Mouse (Mus musculus): ENCODE data around the gene Vps45. TPM values are rescaled to one million over a fixed set of nuclear protein-coding genes. Genes with fewer than 3 reads are reported as not detected.

Vps45 gene
- 39.4 and 39.5 TPM in 2 replicates for polyA plus RNA-seq (2015; fragmentation: Nextera tagmentation; extraction: Ambion mirVana)

DNA sequence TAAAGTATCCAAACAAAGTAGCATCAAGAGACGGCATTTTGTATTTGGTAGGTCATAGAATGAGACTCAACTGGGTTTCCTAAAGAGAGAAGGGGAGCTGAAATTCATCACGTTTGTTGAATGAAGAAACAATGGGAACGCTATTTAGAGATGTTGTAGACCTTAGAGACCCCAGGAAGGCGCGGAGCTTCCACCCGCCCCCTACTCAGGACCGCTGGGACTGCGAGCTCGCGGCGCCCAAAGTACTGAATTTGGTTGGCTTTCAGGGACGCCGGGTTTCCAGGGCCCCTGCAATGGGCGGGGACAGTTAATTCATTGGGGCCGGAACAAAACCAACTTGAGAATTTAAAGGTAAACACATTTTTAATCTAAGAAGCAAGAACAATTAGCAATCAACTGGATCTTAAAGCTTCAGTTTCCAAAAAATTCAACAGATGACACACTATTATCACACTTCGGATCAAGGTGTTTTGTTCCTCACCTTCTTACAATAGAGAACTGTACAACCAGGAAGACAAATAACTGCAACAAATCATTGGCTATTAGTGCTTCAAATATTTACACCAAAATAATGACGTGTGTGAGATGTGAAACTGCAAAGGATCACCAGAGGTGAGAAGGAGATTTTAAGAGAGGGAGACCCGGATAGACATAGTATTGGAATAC, at the start of gene Vps45:
Gene Vps45, minus strand, starts transcription at position 236 of the 666 bp plus-strand sequence.
- Histone ChIP-seq H3K27me3 (no peaks in the 10 kb centered on the region), H3K9me3 (no peaks in the 10 kb centered on the region), H3K4me2 (replicated peaks) (peak within 1 kb of the TSS; percentile 82), H3K9ac (peak within 1 kb of the TSS; percentile 80), H3K27ac (peak within 1 kb of the TSS; percentile 92), H3K4me3 (peak within 1 kb of the TSS; percentile 73), H3K36me3 (peaks cover 8% of the 10 kb centered on the region; the same call in 1 of the 2 replicates), H3K4me1 (peaks cover 15% of the 10 kb centered on the region)
- 1% methylated on average over 18 of the region's 18 CpGs for WGBS
- ATAC-seq (ENCODE audit: low FRiP score, low read depth): peak; percentile 82

DNA sequence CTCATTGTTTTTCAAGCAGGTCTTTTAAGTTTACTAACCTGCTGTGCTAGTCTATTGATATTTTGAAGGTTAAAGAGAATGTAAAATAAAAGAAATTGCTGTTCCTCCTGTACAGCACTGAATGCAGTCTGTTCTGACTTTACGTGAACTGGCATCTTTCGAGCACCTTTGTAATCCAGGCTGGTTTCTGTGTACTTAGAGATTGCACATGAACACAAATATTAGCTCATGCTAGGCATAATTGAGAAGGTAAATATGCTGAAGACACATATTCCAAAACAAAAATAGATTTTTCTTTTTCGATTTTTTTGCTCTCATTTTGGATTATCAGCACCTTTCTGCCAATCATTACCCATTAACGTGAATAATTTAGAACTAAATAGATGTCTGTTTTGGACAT, 47.9 kb upstream of the Vps45 start:
- Histone ChIP-seq H3K27me3 (no peaks in the 10 kb centered on the region), H3K36me3 (0 out of 2 replicates have a peak, but pooled peaks cover 5% of the 10 kb centered on the region), H3K4me3 (no peak overlapping the region), H3K9ac (no peak overlapping the region), H3K4me1 (peaks cover 35% of the 10 kb centered on the region), H3K4me2 (replicated peaks) (peak overlapping the region; percentile 79), H3K27ac (no peak overlapping the region), H3K9me3 (no peaks in the 10 kb centered on the region)
- WGBS: 85% methylated on average over 4 of the region's 4 CpGs
- ATAC-seq (ENCODE audit: low FRiP score, low read depth): no peak

GRCm38 (mm10) chr3:96105232-96105747, 47.0 kb upstream of the Vps45 start:
- no peaks in the 10 kb centered on the region for H3K27me3 ChIP-seq
- peak overlapping the region; percentile 79 for H3K4me2 ChIP-seq (replicated peaks)
- H3K4me1 ChIP-seq: peaks cover 35% of the 10 kb centered on the region
- peak overlapping the region; percentile 89 for H3K9ac ChIP-seq
- H3K27ac ChIP-seq: peak overlapping the region; percentile 90; the same call in 1 of the 2 replicates
- H3K4me3 ChIP-seq: peak overlapping the region; percentile 85
- H3K36me3 ChIP-seq: 0 out of 2 replicates have a peak, but pooled peaks cover 5% of the 10 kb centered on the region
- whole genome bisulfite sequencing: 7% methylated on average over 10 of the region's 10 CpGs
- 0 out of 2 replicates have a peak, but pooled peaks have one; percentile 33 for ATAC-seq (ENCODE audit: low FRiP score, low read depth)
- H3K9me3 ChIP-seq: no peaks in the 10 kb centered on the region

DNA sequence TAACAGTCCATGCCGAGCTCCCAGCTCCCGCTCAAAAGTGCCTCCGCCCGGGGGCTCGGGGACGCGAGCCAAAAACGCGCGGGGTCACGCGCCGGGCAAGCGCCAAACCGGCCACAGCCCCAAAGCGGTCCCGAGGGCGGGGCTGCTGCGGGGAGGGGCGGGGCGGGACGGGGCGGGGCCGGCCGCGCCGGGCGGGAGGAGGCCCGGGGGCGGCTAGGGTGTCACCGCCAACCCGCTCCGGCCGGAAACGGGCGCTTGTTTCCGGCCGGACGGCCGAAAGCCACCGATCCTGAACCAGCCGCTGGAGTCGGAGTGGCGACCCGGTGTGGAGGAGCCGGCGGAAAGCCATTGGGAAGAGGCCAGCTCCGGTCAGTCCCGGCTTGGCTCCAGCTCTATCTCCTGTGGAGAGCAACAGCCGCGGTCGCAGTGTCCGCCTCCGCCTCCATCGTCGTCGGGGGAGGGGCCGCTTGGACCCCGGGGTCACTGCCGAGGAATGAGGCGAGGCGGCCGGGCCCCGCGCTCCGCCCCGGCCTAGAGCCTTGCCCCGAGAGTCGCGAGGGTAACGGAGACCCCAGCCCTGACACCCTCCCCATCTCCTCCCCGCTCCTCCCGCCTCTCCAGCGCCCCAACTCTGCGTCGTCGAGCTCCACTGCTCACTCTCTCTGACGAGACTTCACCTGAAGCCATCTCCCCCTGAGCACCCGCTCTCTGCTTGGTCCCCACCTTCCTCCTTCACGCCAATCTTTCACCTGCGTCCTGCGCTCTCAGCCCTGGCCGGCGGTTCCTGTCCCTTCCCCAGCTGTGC, 46.2 kb upstream of the Vps45 start, which contains the start of gene Otud7b:
Gene Otud7b, plus strand, starts transcription at position 267 of the 805 bp plus-strand sequence.
- WGBS: under 1% methylated on average over 66 of the region's 84 CpGs
- H3K4me2 ChIP-seq (replicated peaks): peak within 1 kb of the TSS; percentile 79
- H3K9ac ChIP-seq: peak within 1 kb of the TSS; percentile 89
- H3K9me3 ChIP-seq: no peaks in the 10 kb centered on the region
- 0 out of 2 replicates have a peak, but pooled peaks cover 5% of the 10 kb centered on the region for H3K36me3 ChIP-seq
- H3K27ac ChIP-seq: peak within 1 kb of the TSS; percentile 90
- H3K4me1 ChIP-seq: peaks cover 35% of the 10 kb centered on the region
- H3K27me3 ChIP-seq: no peaks in the 10 kb centered on the region
- peak; percentile 88 for ATAC-seq (ENCODE audit: low FRiP score, low read depth)
- H3K4me3 ChIP-seq: peak within 1 kb of the TSS; percentile 85

DNA sequence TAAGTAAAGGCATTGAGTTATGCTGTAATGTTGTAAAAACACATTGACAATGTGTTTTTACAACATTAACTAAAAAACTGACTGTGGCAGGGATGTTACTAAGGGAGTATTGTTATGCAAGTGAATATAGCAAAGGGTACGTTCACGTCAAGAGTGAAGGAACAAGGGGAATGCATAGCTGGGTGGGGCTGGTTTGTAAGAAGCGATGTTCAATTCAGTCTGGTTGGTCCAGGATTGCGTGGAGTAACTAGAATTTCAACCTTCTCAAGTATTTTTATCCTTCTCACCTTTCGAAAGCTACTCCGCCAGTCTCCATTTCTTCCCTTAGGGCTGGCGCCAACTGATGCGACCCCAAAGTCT, 45.6 kb upstream of the Vps45 start:
- Histone ChIP-seq H3K9ac (peak overlapping the region; percentile 89), H3K27me3 (no peaks in the 10 kb centered on the region), H3K36me3 (0 out of 2 replicates have a peak, but pooled peaks cover 5% of the 10 kb centered on the region), H3K4me3 (peak overlapping the region; percentile 85), H3K4me1 (peaks cover 35% of the 10 kb centered on the region), H3K4me2 (replicated peaks) (peak overlapping the region; percentile 79), H3K9me3 (no peaks in the 10 kb centered on the region), H3K27ac (peak overlapping the region; percentile 90)
- peak; percentile 57 for ATAC-seq (ENCODE audit: low FRiP score, low read depth)
- WGBS: 3% methylated on average over 8 of the region's 8 CpGs

- H3K4me2 ChIP-seq (replicated peaks): peak overlapping the region; percentile 49
- H3K27me3 ChIP-seq: no peaks in the 10 kb centered on the region
- H3K9ac ChIP-seq: no peak overlapping the region
- H3K9me3 ChIP-seq: no peaks in the 10 kb centered on the region
- H3K27ac ChIP-seq: no peak overlapping the region
- peaks cover 35% of the 10 kb centered on the region for H3K4me1 ChIP-seq
- 0 out of 2 replicates have a peak overlapping the region, but pooled peaks have one; percentile 9 for H3K4me3 ChIP-seq
- no peaks in the 10 kb centered on the region for H3K36me3 ChIP-seq
- no peak for ATAC-seq (ENCODE audit: low FRiP score, low read depth)
- WGBS: 22% methylated on average over 14 of the region's 14 CpGs
Observed at GRCm38 (mm10) chr3:96102100-96102872, 44.0 kb upstream of the Vps45 start.

- H3K4me2 ChIP-seq (replicated peaks): no peak overlapping the region
- no peaks in the 10 kb centered on the region for H3K27me3 ChIP-seq
- no peak overlapping the region for H3K4me3 ChIP-seq
- ATAC-seq (ENCODE audit: low FRiP score, low read depth): peak; percentile 15; the same call in 1 of the 2 replicates
- H3K4me1 ChIP-seq: peaks cover 18% of the 10 kb centered on the region
- no peaks in the 10 kb centered on the region for H3K36me3 ChIP-seq
- no peak overlapping the region for H3K9ac ChIP-seq
- H3K9me3 ChIP-seq: no peaks in the 10 kb centered on the region
- no peak overlapping the region for H3K27ac ChIP-seq
- 41% methylated on average over 7 of the region's 7 CpGs for WGBS
Observed at GRCm38 (mm10) chr3:96098616-96099267, 40.5 kb upstream of the Vps45 start.

DNA sequence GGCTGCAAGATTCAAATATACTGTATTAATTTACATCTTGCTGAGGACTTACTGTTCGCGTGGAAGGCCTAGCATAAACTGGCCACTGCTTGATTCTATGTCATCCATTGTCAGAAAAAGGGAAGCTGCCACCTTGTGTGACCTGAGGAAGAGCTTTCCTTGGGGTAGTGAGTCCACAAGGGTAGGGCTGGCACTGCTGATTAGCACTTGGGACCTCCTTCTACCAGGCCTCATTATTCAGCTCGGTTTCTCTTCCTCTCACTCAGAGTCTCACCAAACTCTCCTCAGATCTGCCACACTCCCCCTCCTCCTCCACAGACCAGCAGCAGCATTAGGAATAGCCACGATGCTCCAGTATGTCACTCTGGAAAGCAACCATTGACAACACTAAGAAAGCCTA, 39.9 kb upstream of the Vps45 start:
- ATAC-seq (ENCODE audit: low FRiP score, low read depth): no peak
- H3K4me2 ChIP-seq (replicated peaks): no peak overlapping the region
- H3K4me1 ChIP-seq: peaks cover 12% of the 10 kb centered on the region
- WGBS: 62% methylated on average over 4 of the region's 4 CpGs
- no peak overlapping the region for H3K9ac ChIP-seq
- no peaks in the 10 kb centered on the region for H3K9me3 ChIP-seq
- H3K36me3 ChIP-seq: no peaks in the 10 kb centered on the region
- H3K27me3 ChIP-seq: no peaks in the 10 kb centered on the region
- H3K27ac ChIP-seq: no peak overlapping the region
- no peak overlapping the region for H3K4me3 ChIP-seq

GRCm38 (mm10) chr3:96094203-96094602, 35.9 kb upstream of the Vps45 start:
- no peak for ATAC-seq (ENCODE audit: low FRiP score, low read depth)
- H3K36me3 ChIP-seq: no peaks in the 10 kb centered on the region
- no peaks in the 10 kb centered on the region for H3K4me1 ChIP-seq
- H3K4me3 ChIP-seq: no peak overlapping the region
- no peaks in the 10 kb centered on the region for H3K9me3 ChIP-seq
- H3K9ac ChIP-seq: no peak overlapping the region
- H3K27ac ChIP-seq: no peak overlapping the region
- H3K4me2 ChIP-seq (replicated peaks): no peak overlapping the region
- no peaks in the 10 kb centered on the region for H3K27me3 ChIP-seq
- WGBS: 83% methylated on average over 13 of the region's 13 CpGs

DNA sequence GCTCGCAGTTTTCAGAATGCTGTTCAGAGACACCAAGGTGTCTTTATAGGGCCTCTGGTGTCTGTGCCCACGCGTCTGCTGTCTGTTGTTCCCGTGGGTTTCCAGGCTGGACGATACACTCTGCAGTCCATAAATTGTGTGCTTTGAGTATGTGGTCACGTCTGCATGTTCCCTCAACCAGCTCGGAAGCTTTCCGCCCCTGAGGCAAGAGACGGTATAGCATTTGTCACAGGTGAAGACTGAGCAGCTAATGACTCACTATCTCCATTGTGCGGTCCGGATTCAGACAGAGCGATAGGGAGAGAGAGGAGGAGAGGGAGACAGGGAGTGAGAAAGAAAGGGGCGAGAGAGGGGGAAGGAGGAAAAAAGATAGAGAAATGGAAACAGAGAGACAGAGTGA, 35.2 kb upstream of the Vps45 start:
- Histone ChIP-seq H3K27me3 (no peaks in the 10 kb centered on the region), H3K4me1 (no peaks in the 10 kb centered on the region), H3K9ac (no peak overlapping the region), H3K4me3 (no peak overlapping the region), H3K9me3 (no peaks in the 10 kb centered on the region), H3K4me2 (replicated peaks) (no peak overlapping the region), H3K27ac (no peak overlapping the region), H3K36me3 (no peaks in the 10 kb centered on the region)
- 69% methylated on average over 13 of the region's 13 CpGs for WGBS
- ATAC-seq (ENCODE audit: low FRiP score, low read depth): no peak

DNA sequence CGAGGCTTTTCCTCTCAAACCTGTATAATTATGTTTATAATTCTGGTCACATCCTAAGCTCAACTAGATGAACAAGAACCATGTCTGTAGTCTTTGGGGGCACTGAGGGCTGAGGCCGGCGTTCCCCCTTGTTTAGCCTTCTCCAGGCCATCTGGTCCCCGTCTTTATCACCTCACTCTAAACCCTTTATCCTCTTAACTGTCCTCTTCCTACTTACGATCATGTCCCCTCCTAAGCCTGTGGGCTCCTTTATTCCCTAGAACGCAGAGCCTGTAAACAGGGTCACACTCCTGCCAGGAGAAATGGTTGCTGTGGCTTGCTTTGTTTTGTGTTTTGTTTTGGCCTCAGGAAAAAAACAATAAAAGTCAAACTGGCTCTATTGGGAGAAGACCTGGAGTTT, 33.7 kb upstream of the Vps45 start:
- no peak overlapping the region for H3K9ac ChIP-seq
- H3K27me3 ChIP-seq: no peaks in the 10 kb centered on the region
- H3K27ac ChIP-seq: no peak overlapping the region
- H3K9me3 ChIP-seq: no peaks in the 10 kb centered on the region
- H3K4me3 ChIP-seq: no peak overlapping the region
- no peak for ATAC-seq (ENCODE audit: low FRiP score, low read depth)
- no peaks in the 10 kb centered on the region for H3K36me3 ChIP-seq
- no peaks in the 10 kb centered on the region for H3K4me1 ChIP-seq
- WGBS: 49% methylated on average over 6 of the region's 6 CpGs
- H3K4me2 ChIP-seq (replicated peaks): no peak overlapping the region

Measured in limb, embryonic 13.5 days (tissue).